Mouse (Mus musculus) spleen, postnatal 10 days (tissue): Measurements from ENCODE around the gene Slc16a5.
"Not testable (repeated sequence)": the region's sequence is repeated elsewhere in the genome, so short reads cannot be mapped to it uniquely, and the experiment has no call there.

Experiments used
- DNase-seq, 2 experiments: peaks; one replicate each; pipeline ENCODE4 v3.0.0; 2021 to 2022; ENCODE audit warnings: low spot score in 2 of 2

Slc16a5 gene

GRCm38 (mm10) chr11:115447321-115447885 lies 14.9 kb upstream of the Slc16a5 start:
- no peak for DNase-seq

GRCm38 (mm10) chr11:115448075-115448474 lies 14.2 kb upstream of the Slc16a5 start:
- no peak for DNase-seq

GRCm38 (mm10) chr11:115448998-115449397 lies 13.3 kb upstream of the Slc16a5 start:
- DNase-seq = no peak

- DNase-seq = no peak
Measured at GRCm38 (mm10) chr11:115450176-115450575, 12.1 kb upstream of the Slc16a5 start.

- peak in 1 of 2 experiments; percentile 36 for DNase-seq
Measured at GRCm38 (mm10) chr11:115451781-115452241, 10.5 kb upstream of the Slc16a5 start.

- no peak for DNase-seq
Measured at GRCm38 (mm10) chr11:115452281-115452860, 9.9 kb upstream of the Slc16a5 start.

GRCm38 (mm10) chr11:115453306-115453705 lies 9.0 kb upstream of the Slc16a5 start:
- DNase-seq = no peak

GRCm38 (mm10) chr11:115454822-115455221 lies 7.5 kb upstream of the Slc16a5 start:
- DNase-seq = not testable (repeated sequence)

- no peak for DNase-seq
Measured at GRCm38 (mm10) chr11:115455619-115456018, 6.7 kb upstream of the Slc16a5 start.

GRCm38 (mm10) chr11:115456182-115456581 lies 6.1 kb upstream of the Slc16a5 start:
- no peak for DNase-seq

GRCm38 (mm10) chr11:115457405-115457804 lies 4.9 kb upstream of the Slc16a5 start:
- DNase-seq = no peak

GRCm38 (mm10) chr11:115460976-115461375 lies 1.3 kb upstream of the Slc16a5 start:
- no peak for DNase-seq

- no peak for DNase-seq
Measured at GRCm38 (mm10) chr11:115461846-115462242, 430 bp upstream of the Slc16a5 start.

- no peak for DNase-seq
Measured at GRCm38 (mm10) chr11:115463397-115463796, 1.1 kb downstream of the Slc16a5 start.

- no peak for DNase-seq
Measured at GRCm38 (mm10) chr11:115464851-115465250, 2.6 kb downstream of the Slc16a5 start.

GRCm38 (mm10) chr11:115467217-115467618 lies 4.9 kb downstream of the Slc16a5 start:
- no peak for DNase-seq

- no peak for DNase-seq
Measured at GRCm38 (mm10) chr11:115472183-115472582, 9.9 kb downstream of the Slc16a5 start.

GRCm38 (mm10) chr11:115473626-115474275 lies 11.5 kb downstream of the Slc16a5 start:
- DNase-seq = peak; percentile 95 to 96

- DNase-seq = peak; percentile 88 to 93
Measured at GRCm38 (mm10) chr11:115475025-115475757, 12.9 kb downstream of the Slc16a5 start, which contains the start of gene Armc7. Gene Armc7, plus strand, starts transcription at chr11:115475667.

GRCm38 (mm10) chr11:115475758-115476237 lies 13.5 kb downstream of the Slc16a5 start:
- DNase-seq = no peak

- not testable (repeated sequence) for DNase-seq
Measured at GRCm38 (mm10) chr11:115476630-115477029, 14.4 kb downstream of the Slc16a5 start.

GRCm38 (mm10) chr11:115477388-115477787 lies 15.1 kb downstream of the Slc16a5 start:
- not testable (repeated sequence) for DNase-seq
